In genomic region chr2:72199451-72199850, GRCm38 (mm10) we compare ENCODE assay signal across 24 mouse cellular contexts.
"Had no signal": no experiment of that assay in that cellular context is flagged by ENCODE, and none has a peak within 500 bp of the region (broad histone marks: within the 10 kb centered on the region; RNA-seq: fewer than 3 reads in every experiment).

No protein-coding gene starts in this region.

- H3K9ac ChIP-seq: forebrain, postnatal 0 days; heart, embryonic 13.5 days; heart, embryonic 15.5 days; hindbrain, embryonic 12.5 days; hindbrain, embryonic 14.5 days; intestine, embryonic 15.5 days; limb, embryonic 12.5 days; liver, embryonic 13.5 days had no signal

- H3K4me3 ChIP-seq: heart, adult 2 months; heart, embryonic 13.5 days; heart, embryonic 15.5 days; hindbrain, embryonic 10.5 days; hindbrain, embryonic 12.5 days; intestine, embryonic 15.5 days; layer of hippocampus, adult 2 months; left cerebral cortex, adult 2 months; limb, embryonic 10.5 days; limb, embryonic 12.5 days; liver, embryonic 13.5 days had no signal

- H3K27ac ChIP-seq: heart, adult 2 months; heart, embryonic 13.5 days; heart, embryonic 15.5 days; hindbrain, embryonic 10.5 days; hindbrain, embryonic 12.5 days; hindbrain, embryonic 14.5 days; intestine, embryonic 15.5 days; layer of hippocampus, adult 2 months; left cerebral cortex, adult 2 months; limb, embryonic 10.5 days; limb, embryonic 12.5 days; liver, embryonic 13.5 days had no signal

- H3K27me3 ChIP-seq: heart, embryonic 13.5 days; heart, embryonic 15.5 days; hindbrain, embryonic 12.5 days; intestine, embryonic 15.5 days; liver, embryonic 13.5 days had no signal

- H3K4me2 ChIP-seq: heart, embryonic 13.5 days; heart, embryonic 15.5 days; hindbrain, embryonic 12.5 days; hindbrain, embryonic 14.5 days; intestine, embryonic 15.5 days; limb, embryonic 12.5 days; liver, embryonic 13.5 days had no signal

- DNase-seq: forebrain, postnatal 0 days; gastrocnemius, postnatal 10 days; gastrocnemius, postnatal 25 days; heart, adult 2 months; heart, postnatal 4 days; kidney, adult 18-20 months; kidney, adult 8-10 months; kidney, postnatal 10 days; kidney, postnatal 25 days; kidney, postnatal 4 days; liver, embryonic 13.5 days had no signal

- H3K9me3 ChIP-seq: heart, embryonic 13.5 days; heart, embryonic 15.5 days; hindbrain, embryonic 10.5 days; hindbrain, embryonic 12.5 days; intestine, embryonic 15.5 days; limb, embryonic 10.5 days; limb, embryonic 12.5 days; liver, embryonic 13.5 days had no signal

- ATAC-seq: forebrain, postnatal 0 days; hindbrain, embryonic 16.5 days; inflammation-experienced regulatory T-cells, adult 6 months; intestine, embryonic 15.5 days; intestine, postnatal 0 days had no signal

- H3K36me3 ChIP-seq: heart, embryonic 13.5 days; heart, embryonic 15.5 days; hindbrain, embryonic 10.5 days; hindbrain, embryonic 12.5 days; intestine, embryonic 15.5 days; limb, embryonic 10.5 days; limb, embryonic 12.5 days had no signal
